Mouse (Mus musculus) hindbrain, embryonic 13.5 days (tissue): ENCODE measurements around the gene Sik1. TPM values are rescaled to one million over a fixed set of nuclear protein-coding genes. Genes with fewer than 3 reads are reported as not detected.

Experiments
- ATAC-seq: fragments of 200-750 bp; cut with Nextera tagmentation; 2 replicates; pipeline ENCODE4 v1.8.0; 2017; ENCODE audit warnings: moderate TSS enrichment; ENCODE audit not compliant: low FRiP score
- H3K27ac ChIP-seq: fragments of 300-500 bp; sonication (generic); 2 replicates; pipeline ENCODE4 v1.5.1; 2015; ENCODE audit warnings: inconsistent platforms, mild to moderate bottlenecking, moderate library complexity
- H3K27me3 ChIP-seq: fragments of 300-500 bp; sonication (generic); 2 replicates; pipeline ENCODE4 v1.6.1; 2015; ENCODE audit warnings: mild to moderate bottlenecking, inconsistent platforms
- H3K36me3 ChIP-seq: fragments of 300-500 bp; sonication (generic); 2 replicates; pipeline ENCODE4 v1.6.1; 2015; ENCODE audit warnings: mild to moderate bottlenecking, inconsistent platforms
- H3K4me1 ChIP-seq: fragments of 300-500 bp; sonication (generic); replicated peaks from 2 replicates; pipeline ENCODE4 v1.6.1; 2015; ENCODE audit warnings: inconsistent platforms
- H3K4me2 ChIP-seq: fragments of 300-500 bp; sonication (generic); 2 replicates; pipeline ENCODE4 v1.6.1; 2015; ENCODE audit warnings: inconsistent platforms, mild to moderate bottlenecking, moderate library complexity
- H3K4me3 ChIP-seq: fragments of 300-500 bp; sonication (generic); 2 replicates; pipeline ENCODE4 v1.5.1; 2015; ENCODE audit warnings: mild to moderate bottlenecking, inconsistent platforms
- H3K9ac ChIP-seq: fragments of 300-500 bp; sonication (generic); 2 replicates; pipeline ENCODE4 v1.6.1; 2015; ENCODE audit warnings: mild to moderate bottlenecking, inconsistent platforms
- H3K9me3 ChIP-seq: fragments of 300-500 bp; sonication (generic); 2 replicates; pipeline ENCODE4 v1.6.1; 2016; ENCODE audit warnings: inconsistent platforms
- WGBS: fragments of 180-500 bp; shearing (Covaris S2); methylation state at CpG from one replicate; pipeline ENCODE4 v1.1.7; 2015; 5-methylcytosine and 5-hydroxymethylcytosine counted together
- polyA plus RNA-seq: library from polyadenylated mRNA; unstranded; fragments of >200 nt; fragmentation: Nextera tagmentation; extraction: Ambion mirVana; gene quantifications from 2 replicates; pipeline ENCODE4 v1.2.1, GENCODE M21; 2015

The Sik1 gene
- polyA plus RNA-seq, 1 experiment from 2014 or later, result 23.4 TPM

DNA sequence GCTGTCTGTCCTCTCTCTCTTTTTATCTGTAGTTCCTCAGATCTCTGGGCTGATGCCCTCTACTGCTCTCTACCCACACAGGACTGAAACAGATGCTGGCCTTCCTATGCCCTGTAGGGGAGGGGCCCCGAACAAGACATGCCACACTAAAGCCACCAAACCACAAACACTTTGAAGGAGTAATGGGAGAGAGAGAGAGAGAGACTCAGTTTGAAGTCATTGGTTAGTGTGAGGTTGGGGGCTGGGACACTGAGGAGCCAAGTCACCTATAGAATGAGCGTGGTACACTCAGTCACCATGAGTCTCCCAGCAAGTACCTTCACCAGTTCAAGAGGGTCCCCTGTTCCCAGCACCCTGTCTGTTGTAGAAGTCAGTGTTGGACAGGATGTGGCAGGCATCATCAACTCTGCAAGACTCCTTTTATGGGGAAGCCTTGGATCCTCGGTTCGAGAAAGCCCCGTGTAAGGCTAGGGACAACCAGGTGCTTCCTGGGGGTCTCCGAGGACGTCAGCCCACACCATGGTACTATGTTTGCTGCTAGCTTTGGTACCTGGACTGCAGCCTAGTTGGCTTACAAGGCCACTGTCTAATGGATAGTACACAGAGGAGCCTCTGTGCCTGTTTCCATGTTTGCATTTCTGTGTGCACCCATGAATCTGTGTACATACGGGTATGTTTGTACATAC lies 17.7 kb upstream of the Sik1 start:
- Histone ChIP-seq H3K27ac (no peak overlapping the region), H3K4me3 (no peak overlapping the region), H3K27me3 (no peaks in the 10 kb centered on the region), H3K4me1 (peaks cover 31% of the 10 kb centered on the region), H3K9ac (no peak overlapping the region), H3K9me3 (no peaks in the 10 kb centered on the region), H3K4me2 (no peak overlapping the region), H3K36me3 (no peaks in the 10 kb centered on the region)
- WGBS, result 91% methylated on average over 8 of the region's 8 CpGs
- ATAC-seq, result no peak

DNA sequence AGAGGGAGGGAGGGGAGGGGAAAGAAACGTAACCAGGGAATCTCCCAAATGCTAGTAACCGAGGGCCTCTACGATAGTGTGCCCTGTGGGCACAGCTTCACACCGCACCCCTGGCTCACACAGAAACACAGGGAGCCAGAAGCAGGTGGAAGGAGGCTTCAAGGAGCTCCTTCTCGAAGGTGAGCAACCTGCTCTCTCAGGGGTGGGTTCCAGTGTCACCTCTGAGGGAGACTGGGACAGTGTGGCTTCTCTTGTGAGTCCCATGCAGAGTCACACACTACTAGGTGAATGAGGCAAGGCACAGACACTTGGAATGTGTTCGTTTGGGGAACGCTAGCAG lies 17.2 kb upstream of the Sik1 start:
- Histone ChIP-seq H3K4me1 (peaks cover 26% of the 10 kb centered on the region), H3K9ac (no peak overlapping the region), H3K4me3 (no peak overlapping the region), H3K4me2 (no peak overlapping the region), H3K27ac (no peak overlapping the region), H3K9me3 (no peaks in the 10 kb centered on the region), H3K27me3 (no peaks in the 10 kb centered on the region), H3K36me3 (no peaks in the 10 kb centered on the region)
- WGBS, result 76% methylated on average over 7 of the region's 7 CpGs
- no peak for ATAC-seq

DNA sequence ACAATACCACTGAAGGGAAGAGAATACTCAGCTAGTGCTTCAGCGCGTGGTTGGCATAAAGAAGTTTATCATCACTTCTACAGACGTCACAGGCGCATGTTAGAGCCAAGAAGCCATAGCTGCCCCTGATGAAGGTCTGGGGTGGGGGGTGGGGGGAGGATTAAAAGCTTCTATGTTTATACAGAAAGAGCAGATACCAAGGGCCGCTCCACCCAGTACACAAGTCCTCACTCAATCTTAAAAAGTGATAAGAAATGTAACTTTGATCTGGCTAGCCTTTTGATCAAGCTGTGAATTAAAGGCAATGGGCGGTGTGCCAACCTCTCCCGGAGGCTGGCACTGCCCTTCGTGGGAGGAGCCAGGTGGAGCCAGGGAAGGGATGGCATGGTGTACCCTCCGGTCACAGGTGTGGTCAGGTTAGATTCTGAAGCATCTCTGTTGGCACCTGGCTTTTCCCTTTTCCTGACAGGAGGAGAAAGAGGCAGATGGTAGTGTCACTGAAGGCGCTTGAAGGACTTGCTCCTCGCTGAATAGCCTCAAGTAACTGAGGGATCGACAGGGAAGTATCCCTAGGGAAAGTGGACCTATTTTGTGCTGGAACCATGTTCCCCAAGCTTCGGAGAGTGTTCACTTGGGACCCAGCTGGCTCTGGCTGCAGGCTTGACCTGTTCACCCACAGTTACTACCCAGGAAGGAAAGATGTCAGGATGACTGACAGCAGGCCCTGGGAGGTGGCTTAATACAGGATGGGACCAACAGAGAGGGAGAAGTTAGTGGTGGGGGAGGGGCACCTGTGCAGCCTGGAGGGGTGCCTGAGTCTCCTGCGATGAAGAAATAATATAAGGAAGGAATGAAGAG lies 16.6 kb upstream of the Sik1 start:
- no peak overlapping the region for H3K27ac ChIP-seq
- no peak overlapping the region for H3K4me2 ChIP-seq
- H3K36me3 ChIP-seq, result no peaks in the 10 kb centered on the region
- peaks cover 20% of the 10 kb centered on the region for H3K4me1 ChIP-seq
- H3K9me3 ChIP-seq, result no peaks in the 10 kb centered on the region
- no peak for ATAC-seq
- H3K4me3 ChIP-seq, result no peak overlapping the region
- no peaks in the 10 kb centered on the region for H3K27me3 ChIP-seq
- 75% methylated on average over 14 of the region's 14 CpGs for WGBS
- no peak overlapping the region for H3K9ac ChIP-seq

DNA sequence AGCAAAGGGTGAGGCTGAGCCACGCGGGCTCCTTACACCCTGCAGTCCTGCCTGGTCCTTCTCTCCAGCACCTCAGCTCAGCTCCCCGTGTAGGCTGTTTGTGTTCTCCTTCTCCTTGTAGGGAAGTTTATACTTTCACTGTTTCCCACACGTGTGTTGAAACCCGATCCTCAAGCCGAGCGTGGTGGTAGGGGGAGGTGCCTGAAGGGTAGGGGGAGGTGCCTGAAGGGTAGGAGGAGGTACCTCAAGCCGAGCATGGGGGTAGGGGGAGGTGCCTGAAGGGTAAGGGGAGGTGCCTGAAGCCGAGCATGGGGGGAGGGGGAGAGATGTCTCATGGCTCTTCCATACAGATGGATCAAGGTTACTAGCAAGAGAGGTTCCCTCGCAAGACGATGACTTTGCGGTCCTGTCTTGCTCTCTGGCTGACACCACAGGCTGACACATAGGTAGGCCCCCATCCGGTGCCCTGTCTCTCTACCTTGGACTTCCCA lies 15.4 kb upstream of the Sik1 start:
- Histone ChIP-seq H3K4me1 (peaks cover 12% of the 10 kb centered on the region), H3K9me3 (no peaks in the 10 kb centered on the region), H3K27me3 (no peaks in the 10 kb centered on the region), H3K36me3 (no peaks in the 10 kb centered on the region), H3K9ac (no peak overlapping the region), H3K4me3 (no peak overlapping the region), H3K4me2 (no peak overlapping the region), H3K27ac (no peak overlapping the region)
- no peak for ATAC-seq
- WGBS, result 25% methylated on average over 13 of the region's 13 CpGs

DNA sequence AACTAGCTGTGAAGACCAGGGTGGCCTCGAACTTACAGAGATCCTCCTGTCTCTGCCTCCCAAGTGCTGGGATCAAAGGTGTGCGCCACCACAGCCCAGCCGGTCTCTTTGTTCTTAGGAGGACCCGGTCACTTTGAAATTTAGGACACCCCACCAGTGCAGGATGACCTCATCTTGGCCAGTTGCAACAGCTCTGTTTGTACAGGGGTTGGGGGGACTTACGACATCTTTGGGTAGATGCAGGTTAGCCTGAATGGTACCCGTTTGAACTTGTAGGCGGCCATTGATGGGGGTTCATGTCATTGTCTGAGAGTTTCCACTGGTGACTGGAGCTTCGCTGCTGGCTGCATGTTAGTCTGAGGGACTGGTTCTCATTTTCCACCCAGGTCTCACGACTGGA lies 14.8 kb upstream of the Sik1 start:
- Histone ChIP-seq H3K4me3 (no peak overlapping the region), H3K4me2 (no peak overlapping the region), H3K36me3 (no peaks in the 10 kb centered on the region), H3K9ac (no peak overlapping the region), H3K9me3 (no peaks in the 10 kb centered on the region), H3K4me1 (peaks cover 12% of the 10 kb centered on the region), H3K27ac (no peak overlapping the region), H3K27me3 (no peaks in the 10 kb centered on the region)
- no peak for ATAC-seq
- 83% methylated on average over 9 of the region's 9 CpGs for WGBS

DNA sequence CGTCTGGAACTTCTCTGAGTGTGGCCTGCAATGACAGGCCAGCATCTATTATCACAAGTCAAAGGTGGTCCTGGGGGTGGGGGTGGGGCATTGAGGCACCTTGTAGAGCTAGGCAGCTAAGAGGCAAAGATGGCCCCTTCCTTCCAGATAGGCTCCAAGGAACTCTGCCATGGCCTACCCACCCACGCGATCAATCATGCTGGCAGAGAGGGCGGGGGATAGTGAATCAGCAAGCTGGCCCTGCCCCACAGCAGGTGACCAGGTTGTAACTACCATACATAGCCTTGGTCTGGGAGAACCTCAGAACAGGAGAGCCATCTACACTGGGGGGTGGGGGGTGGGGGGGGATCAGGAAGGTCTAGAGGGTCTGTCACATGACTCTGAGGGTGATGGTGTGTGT lies 12.5 kb upstream of the Sik1 start:
- WGBS, result 86% methylated on average over 4 of the region's 4 CpGs
- Histone ChIP-seq H3K9me3 (no peaks in the 10 kb centered on the region), H3K4me3 (no peak overlapping the region), H3K4me1 (peaks cover 6% of the 10 kb centered on the region), H3K27ac (no peak overlapping the region), H3K9ac (no peak overlapping the region), H3K36me3 (no peaks in the 10 kb centered on the region), H3K4me2 (no peak overlapping the region), H3K27me3 (no peaks in the 10 kb centered on the region)
- ATAC-seq, result no peak

DNA sequence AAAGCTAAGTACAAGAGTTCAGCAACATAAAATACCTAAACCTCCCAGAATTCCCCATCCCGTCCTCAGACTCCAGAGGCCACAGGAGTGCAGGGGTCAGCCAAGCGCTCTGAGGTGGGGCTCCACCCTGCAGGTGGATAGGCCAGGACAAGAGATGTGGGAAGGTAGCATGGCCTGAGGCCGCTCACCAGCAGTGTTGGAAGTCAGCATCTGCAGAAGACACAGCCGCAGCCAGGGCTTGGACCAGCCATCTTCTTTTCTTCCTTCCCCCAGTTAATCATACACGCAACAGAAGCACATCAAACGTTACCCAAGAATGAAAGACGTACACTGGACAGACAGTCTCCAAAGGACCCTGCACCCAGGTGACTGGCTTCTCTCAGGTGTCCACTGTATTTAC lies 11.5 kb upstream of the Sik1 start:
- Histone ChIP-seq H3K4me2 (no peak overlapping the region), H3K4me1 (peaks cover 6% of the 10 kb centered on the region), H3K9me3 (no peaks in the 10 kb centered on the region), H3K4me3 (no peak overlapping the region), H3K27ac (no peak overlapping the region), H3K9ac (no peak overlapping the region), H3K27me3 (no peaks in the 10 kb centered on the region), H3K36me3 (no peaks in the 10 kb centered on the region)
- ATAC-seq, result no peak
- 96% methylated on average over 7 of the region's 7 CpGs for WGBS

DNA sequence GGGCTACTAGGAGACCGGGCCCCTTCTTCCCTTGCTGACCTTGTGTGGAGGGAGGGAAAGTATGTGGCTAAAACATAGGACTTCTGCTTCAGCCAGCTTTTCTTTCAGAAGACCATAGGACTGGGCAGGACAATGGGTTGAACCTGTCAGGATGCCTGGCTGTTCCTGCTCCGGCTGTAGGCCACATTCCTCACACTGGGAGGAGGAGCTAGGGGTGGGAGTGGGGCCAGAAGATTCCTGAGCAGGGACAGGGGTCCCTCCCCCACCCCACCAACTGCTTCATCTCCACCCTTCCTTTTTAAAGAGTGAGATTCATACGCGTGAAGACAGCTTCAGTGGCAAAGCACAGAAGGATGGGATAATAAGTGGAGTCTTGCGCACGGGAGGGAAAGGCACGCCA lies 10.0 kb upstream of the Sik1 start:
- no peak overlapping the region for H3K9ac ChIP-seq
- H3K4me1 ChIP-seq, result peaks cover 6% of the 10 kb centered on the region
- H3K27ac ChIP-seq, result no peak overlapping the region
- no peak for ATAC-seq
- no peaks in the 10 kb centered on the region for H3K27me3 ChIP-seq
- H3K36me3 ChIP-seq, result no peaks in the 10 kb centered on the region
- no peak overlapping the region for H3K4me2 ChIP-seq
- WGBS, result 77% methylated on average over 7 of the region's 7 CpGs
- H3K9me3 ChIP-seq, result no peaks in the 10 kb centered on the region
- no peak overlapping the region for H3K4me3 ChIP-seq

DNA sequence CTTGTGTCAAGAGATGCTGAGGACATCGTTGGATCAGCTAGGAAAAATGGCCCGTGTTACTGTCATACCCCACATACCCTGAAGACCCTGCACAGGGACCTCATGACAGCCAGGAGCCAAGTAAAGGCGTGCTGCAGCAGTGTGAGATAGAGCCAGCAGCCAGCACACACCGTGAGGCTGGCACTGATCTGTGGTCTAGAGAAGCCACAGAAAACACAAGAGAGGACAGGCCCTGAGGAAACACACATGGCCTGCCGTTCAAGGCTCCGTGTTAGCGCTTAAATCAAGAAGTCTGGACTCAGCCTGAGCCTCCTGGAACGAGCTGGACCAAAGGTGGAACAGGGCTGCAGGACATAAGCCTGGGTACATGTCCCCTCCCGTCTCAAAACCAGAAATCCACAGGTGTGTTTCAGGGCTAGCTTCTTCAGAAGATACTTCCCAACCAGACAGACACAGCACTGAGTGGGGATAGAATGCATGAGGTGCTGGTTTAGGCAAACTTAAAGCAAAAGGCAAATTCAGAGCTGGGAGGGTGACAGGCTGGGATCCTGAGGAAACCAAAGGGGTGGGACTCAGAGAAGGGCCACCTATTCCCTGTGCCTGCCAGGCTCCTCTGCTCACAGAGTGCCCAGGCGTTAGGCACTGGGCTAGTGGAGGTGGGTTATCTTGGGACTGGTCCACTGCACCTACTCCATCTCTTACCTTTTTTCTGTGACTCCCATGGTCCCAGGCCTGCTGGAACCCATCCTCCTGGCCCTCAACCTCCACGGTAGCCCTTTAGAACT lies 9.3 kb upstream of the Sik1 start:
- Histone ChIP-seq H3K4me2 (no peak overlapping the region), H3K9me3 (no peaks in the 10 kb centered on the region), H3K4me1 (peaks cover 6% of the 10 kb centered on the region), H3K36me3 (no peaks in the 10 kb centered on the region), H3K4me3 (no peak overlapping the region), H3K27me3 (no peaks in the 10 kb centered on the region), H3K27ac (no peak overlapping the region), H3K9ac (no peak overlapping the region)
- no peak for ATAC-seq
- WGBS, result 81% methylated on average over 11 of the region's 11 CpGs

DNA sequence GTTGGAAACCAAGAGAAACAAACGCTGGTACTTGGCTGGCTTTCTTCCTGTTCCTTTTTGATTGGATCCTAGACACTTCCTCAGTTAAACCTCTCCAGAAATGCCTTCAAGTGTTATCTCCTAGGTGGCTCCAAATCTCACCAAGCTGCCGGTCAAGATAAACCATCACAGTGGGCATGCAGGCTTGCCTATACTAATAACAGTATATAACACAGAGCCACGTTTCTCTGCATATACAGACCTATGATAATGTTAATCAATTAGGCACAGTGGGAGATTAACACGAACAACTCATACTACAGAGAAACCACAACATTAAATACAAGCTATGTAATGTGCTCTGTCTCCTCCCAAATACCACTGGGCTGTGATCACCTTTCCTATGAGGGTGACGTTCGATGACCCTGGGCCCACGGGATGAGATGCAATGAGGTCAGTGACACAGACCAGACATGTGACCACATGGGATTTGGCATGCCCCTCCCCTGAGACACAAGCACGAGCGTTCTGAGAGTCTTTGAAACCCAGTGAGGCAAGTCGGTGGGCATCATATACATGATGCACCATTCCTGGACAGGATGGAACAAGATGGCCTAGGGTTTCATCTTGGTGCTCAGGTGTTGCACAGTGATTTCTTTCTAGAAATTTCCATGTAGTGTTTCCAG lies 7.7 kb upstream of the Sik1 start:
- Histone ChIP-seq H3K27me3 (no peaks in the 10 kb centered on the region), H3K4me1 (peaks cover 6% of the 10 kb centered on the region), H3K9me3 (no peaks in the 10 kb centered on the region), H3K4me3 (no peak overlapping the region), H3K27ac (no peak overlapping the region), H3K36me3 (no peaks in the 10 kb centered on the region), H3K9ac (no peak overlapping the region), H3K4me2 (no peak overlapping the region)
- ATAC-seq, result no peak
- WGBS, result 88% methylated on average over 10 of the region's 10 CpGs

DNA sequence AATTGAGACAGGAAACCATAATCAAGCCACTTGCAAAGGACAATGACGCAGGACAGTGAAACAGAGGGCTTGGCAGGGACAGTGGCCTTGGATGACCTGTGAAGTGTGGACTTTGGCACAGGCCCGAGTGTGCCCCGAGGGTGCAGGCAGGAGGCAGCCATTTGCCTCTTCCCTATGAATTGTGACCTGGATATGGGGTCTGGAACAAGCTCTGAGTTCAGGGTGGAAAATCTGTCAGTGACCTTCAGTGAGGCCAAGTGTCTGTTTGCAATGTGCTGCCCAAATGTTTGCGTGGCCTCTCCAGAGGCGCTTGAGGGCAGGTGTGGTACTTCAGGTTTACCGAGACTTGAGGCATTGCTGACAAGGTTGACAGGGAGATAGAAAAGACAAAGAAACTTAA lies 6.5 kb upstream of the Sik1 start:
- Histone ChIP-seq H3K27me3 (no peaks in the 10 kb centered on the region), H3K36me3 (no peaks in the 10 kb centered on the region), H3K4me3 (no peak overlapping the region), H3K9me3 (no peaks in the 10 kb centered on the region), H3K4me2 (no peak overlapping the region), H3K4me1 (peaks cover 9% of the 10 kb centered on the region), H3K27ac (no peak overlapping the region), H3K9ac (no peak overlapping the region)
- 91% methylated on average over 6 of the region's 6 CpGs for WGBS
- no peak for ATAC-seq

DNA sequence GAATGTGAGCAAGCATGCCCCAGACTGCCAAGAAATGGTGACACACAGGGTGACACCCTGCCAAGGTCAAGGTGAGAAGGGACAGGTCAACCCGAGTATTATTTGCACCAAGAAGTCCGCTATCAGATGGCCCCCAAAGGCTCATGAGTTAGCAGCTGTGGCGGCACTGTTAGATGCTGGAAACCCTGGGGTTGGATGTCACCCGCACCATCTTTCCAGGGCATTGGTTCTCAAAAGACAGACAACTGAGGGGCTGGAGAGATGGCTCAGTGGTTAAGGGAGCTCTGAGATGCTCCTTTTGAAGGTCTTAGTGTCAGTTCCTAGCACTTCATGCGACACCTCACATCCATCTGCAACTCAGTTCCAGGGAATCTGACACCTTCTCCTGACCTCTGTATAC lies 6.1 kb upstream of the Sik1 start:
- Histone ChIP-seq H3K36me3 (no peaks in the 10 kb centered on the region), H3K27me3 (no peaks in the 10 kb centered on the region), H3K4me3 (no peak overlapping the region), H3K27ac (no peak overlapping the region), H3K9me3 (no peaks in the 10 kb centered on the region), H3K4me2 (no peak overlapping the region), H3K4me1 (peaks cover 13% of the 10 kb centered on the region), H3K9ac (no peak overlapping the region)
- 90% methylated on average over 5 of the region's 5 CpGs for WGBS
- no peak for ATAC-seq
